Mouse (Mus musculus): ENCODE data around the gene Pikfyve. TPM values are rescaled to one million over a fixed set of nuclear protein-coding genes. Genes with fewer than 3 reads are reported as not detected.

Pikfyve gene
- polyA plus RNA-seq, 2 experiments: 9.1 to 15.8 TPM

- ATAC-seq (ENCODE audit: low FRiP score, low read depth) (no peak), DNase-seq (ENCODE audit: low spot score) (no peak)
- Histone ChIP-seq H3K36me3 (ENCODE audit: control insufficient read depth, insufficient read depth, low read length) (no peaks in the 10 kb centered on the region), H3K4me1 (ENCODE audit: control insufficient read depth, insufficient read depth, low read length) (no peaks in the 10 kb centered on the region), H3K9me3 (ENCODE audit: control insufficient read depth, low read length) (no peaks in the 10 kb centered on the region), H3K27me3 (ENCODE audit: control insufficient read depth, insufficient read depth, low read length) (no peaks in the 10 kb centered on the region), H3K4me2 (replicated peaks; ENCODE audit: low read depth, low read length, severe bottlenecking) (no peak overlapping the region), H3K27ac (replicated peaks; ENCODE audit: low read depth, low read length) (no peak overlapping the region), H3K4me3 (replicated peaks; ENCODE audit: low read length) (no peak overlapping the region), H3K9ac (ENCODE audit: low read depth, low read length, severe bottlenecking) (no peak overlapping the region)
- TF ChIP-seq POLR2A (IDR thresholded peaks at IDR 0.05; ENCODE audit: borderline replicate concordance, extremely low read depth, insufficient read depth, insufficient read length): no peak
- WGBS: 81% methylated on average over 3 of the region's 3 CpGs
Measured at GRCm38 (mm10) chr1:65147971-65148370, 38.5 kb upstream of the Pikfyve start.

GRCm38 (mm10) chr1:65154814-65155213, 31.7 kb upstream of the Pikfyve start:
- TF ChIP-seq POLR2A (IDR thresholded peaks at IDR 0.05; ENCODE audit: borderline replicate concordance, extremely low read depth, insufficient read depth, insufficient read length): no peak
- no peaks in the 10 kb centered on the region for H3K9me3 ChIP-seq (ENCODE audit: control insufficient read depth, low read length)
- no peak overlapping the region for H3K9ac ChIP-seq (ENCODE audit: low read depth, low read length, severe bottlenecking)
- ATAC-seq (ENCODE audit: low FRiP score, low read depth): no peak
- no peak overlapping the region for H3K4me3 ChIP-seq (replicated peaks; ENCODE audit: low read length)
- H3K27ac ChIP-seq (replicated peaks; ENCODE audit: low read depth, low read length): no peak overlapping the region
- no peaks in the 10 kb centered on the region for H3K4me1 ChIP-seq (ENCODE audit: control insufficient read depth, insufficient read depth, low read length)
- H3K4me2 ChIP-seq (replicated peaks; ENCODE audit: low read depth, low read length, severe bottlenecking): no peak overlapping the region
- H3K36me3 ChIP-seq (ENCODE audit: control insufficient read depth, insufficient read depth, low read length): peaks cover 20% of the 10 kb centered on the region
- no peak for DNase-seq (ENCODE audit: low spot score)
- no peaks in the 10 kb centered on the region for H3K27me3 ChIP-seq (ENCODE audit: control insufficient read depth, insufficient read depth, low read length)

GRCm38 (mm10) chr1:65156111-65156510, 30.4 kb upstream of the Pikfyve start:
- no peaks in the 10 kb centered on the region for H3K27me3 ChIP-seq (ENCODE audit: control insufficient read depth, insufficient read depth, low read length)
- no peak for TF ChIP-seq POLR2A (IDR thresholded peaks at IDR 0.05; ENCODE audit: borderline replicate concordance, extremely low read depth, insufficient read depth, insufficient read length)
- ATAC-seq (ENCODE audit: low FRiP score, low read depth) (no peak), DNase-seq (ENCODE audit: low spot score) (no peak)
- H3K9me3 ChIP-seq (ENCODE audit: control insufficient read depth, low read length): no peaks in the 10 kb centered on the region
- no peak overlapping the region for H3K27ac ChIP-seq (replicated peaks; ENCODE audit: low read depth, low read length)
- H3K4me3 ChIP-seq (replicated peaks; ENCODE audit: low read length): no peak overlapping the region
- H3K4me2 ChIP-seq (replicated peaks; ENCODE audit: low read depth, low read length, severe bottlenecking): no peak overlapping the region
- 91% methylated on average over 5 of the region's 5 CpGs for WGBS
- no peaks in the 10 kb centered on the region for H3K4me1 ChIP-seq (ENCODE audit: control insufficient read depth, insufficient read depth, low read length)
- peaks cover 33% of the 10 kb centered on the region for H3K36me3 ChIP-seq (ENCODE audit: control insufficient read depth, insufficient read depth, low read length)
- H3K9ac ChIP-seq (ENCODE audit: low read depth, low read length, severe bottlenecking): no peak overlapping the region

- Histone ChIP-seq H3K27ac (replicated peaks; ENCODE audit: low read depth, low read length) (no peak overlapping the region), H3K9me3 (ENCODE audit: control insufficient read depth, low read length) (no peaks in the 10 kb centered on the region), H3K9ac (ENCODE audit: low read depth, low read length, severe bottlenecking) (no peak overlapping the region), H3K36me3 (ENCODE audit: control insufficient read depth, insufficient read depth, low read length) (peaks cover 85% of the 10 kb centered on the region), H3K4me1 (ENCODE audit: control insufficient read depth, insufficient read depth, low read length) (no peaks in the 10 kb centered on the region), H3K27me3 (ENCODE audit: control insufficient read depth, insufficient read depth, low read length) (no peaks in the 10 kb centered on the region), H3K4me2 (replicated peaks; ENCODE audit: low read depth, low read length, severe bottlenecking) (no peak overlapping the region), H3K4me3 (replicated peaks; ENCODE audit: low read length) (no peak overlapping the region)
- no peak for TF ChIP-seq POLR2A (IDR thresholded peaks at IDR 0.05; ENCODE audit: borderline replicate concordance, extremely low read depth, insufficient read depth, insufficient read length)
- DNase-seq (ENCODE audit: low spot score): no peak
- WGBS: 100% methylated on average over 1 of the region's 1 CpGs
- no peak for ATAC-seq (ENCODE audit: low FRiP score, low read depth)
Measured at GRCm38 (mm10) chr1:65162210-65162609, 24.3 kb upstream of the Pikfyve start.

GRCm38 (mm10) chr1:65167496-65167895, 19.0 kb upstream of the Pikfyve start:
- H3K9me3 ChIP-seq (ENCODE audit: control insufficient read depth, low read length): no peaks in the 10 kb centered on the region
- no peak for ATAC-seq (ENCODE audit: low FRiP score, low read depth)
- no peak overlapping the region for H3K4me2 ChIP-seq (replicated peaks; ENCODE audit: low read depth, low read length, severe bottlenecking)
- H3K9ac ChIP-seq (ENCODE audit: low read depth, low read length, severe bottlenecking): no peak overlapping the region
- no peak overlapping the region for H3K4me3 ChIP-seq (replicated peaks; ENCODE audit: low read length)
- H3K36me3 ChIP-seq (ENCODE audit: control insufficient read depth, insufficient read depth, low read length): peaks cover 83% of the 10 kb centered on the region
- no peaks in the 10 kb centered on the region for H3K4me1 ChIP-seq (ENCODE audit: control insufficient read depth, insufficient read depth, low read length)
- 62% methylated on average over 1 of the region's 1 CpGs for WGBS
- no peak overlapping the region for H3K27ac ChIP-seq (replicated peaks; ENCODE audit: low read depth, low read length)
- no peaks in the 10 kb centered on the region for H3K27me3 ChIP-seq (ENCODE audit: control insufficient read depth, insufficient read depth, low read length)
- TF ChIP-seq POLR2A (IDR thresholded peaks at IDR 0.05; ENCODE audit: borderline replicate concordance, extremely low read depth, insufficient read depth, insufficient read length): no peak
- DNase-seq (ENCODE audit: low spot score): no peak

GRCm38 (mm10) chr1:65169536-65169935, 16.9 kb upstream of the Pikfyve start:
- ATAC-seq (ENCODE audit: low FRiP score, low read depth): no peak
- no peaks in the 10 kb centered on the region for H3K9me3 ChIP-seq (ENCODE audit: control insufficient read depth, low read length)
- no peak overlapping the region for H3K4me2 ChIP-seq (replicated peaks; ENCODE audit: low read depth, low read length, severe bottlenecking)
- H3K4me3 ChIP-seq (replicated peaks; ENCODE audit: low read length): no peak overlapping the region
- no peak overlapping the region for H3K27ac ChIP-seq (replicated peaks; ENCODE audit: low read depth, low read length)
- no peak for TF ChIP-seq POLR2A (IDR thresholded peaks at IDR 0.05; ENCODE audit: borderline replicate concordance, extremely low read depth, insufficient read depth, insufficient read length)
- H3K9ac ChIP-seq (ENCODE audit: low read depth, low read length, severe bottlenecking): no peak overlapping the region
- no peaks in the 10 kb centered on the region for H3K27me3 ChIP-seq (ENCODE audit: control insufficient read depth, insufficient read depth, low read length)
- no peaks in the 10 kb centered on the region for H3K4me1 ChIP-seq (ENCODE audit: control insufficient read depth, insufficient read depth, low read length)
- no peak for DNase-seq (ENCODE audit: low spot score)
- peaks cover 77% of the 10 kb centered on the region for H3K36me3 ChIP-seq (ENCODE audit: control insufficient read depth, insufficient read depth, low read length)
- 90% methylated on average over 7 of the region's 7 CpGs for WGBS
